Mouse (Mus musculus) CH12.LX (cell line): ENCODE results near the gene Bud13. TPM values are rescaled to one million over a fixed set of nuclear protein-coding genes. Genes with fewer than 3 reads are reported as not detected.
A peak's percentile ranks its signal among the peaks of the same experiment; 100 is the strongest.

Source experiments
- DNase-seq: peaks from one replicate; pipeline ENCODE4 v3.0.0-alpha.2; 2013; ENCODE audit errors: extremely low read depth
- H3K27ac ChIP-seq: 2 replicates; pipeline ENCODE4 v1.5.1; 2012; ENCODE audit warnings: low read depth, mild to moderate bottlenecking, control low read depth, moderate library complexity; ENCODE audit not compliant: insufficient read depth
- H3K27me3 ChIP-seq: replicated peaks from 2 replicates; pipeline ENCODE3; 2012; ENCODE audit warnings: inconsistent platforms
- H3K36me3 ChIP-seq, 2 experiments: replicated peaks in 1 of 2; 2 replicates each; pipeline versions ENCODE3 to v1.6.1; 2012; ENCODE audit warnings: inconsistent platforms in 1 of 2, low read length in 1 of 2, mild to moderate bottlenecking in 1 of 2, mixed read lengths in 1 of 2, moderate library complexity in 1 of 2; ENCODE audit not compliant: control insufficient read depth in 1 of 2, insufficient read depth in 1 of 2
- H3K4me1 ChIP-seq, 2 experiments: 2 replicates each; pipeline ENCODE4 v1.6.1; 2012; ENCODE audit warnings: inconsistent platforms in 1 of 2, moderate library complexity in 1 of 2; ENCODE audit not compliant: insufficient read depth in 2 of 2, control insufficient read depth in 1 of 2
- H3K4me2 ChIP-seq: 2 replicates; pipeline ENCODE4 v1.6.1; 2012; ENCODE audit warnings: low read depth, mild to moderate bottlenecking, control low read depth; ENCODE audit not compliant: poor library complexity, insufficient read depth, severe bottlenecking
- H3K4me3 ChIP-seq, 3 experiments: fragments of 150-350 bp in 1 of 3; sonication (generic) in 1 of 3; replicated peaks in 1 of 3; 2 replicates each; pipeline versions ENCODE3 to v1.5.1; 2011 to 2012; ENCODE audit warnings: low read depth in 2 of 3, low read length in 2 of 3, mild to moderate bottlenecking in 2 of 3, moderate library complexity in 2 of 3, control low read depth in 1 of 3, improper control_type of control experiment in 1 of 3, inconsistent platforms in 1 of 3, mixed read lengths in 1 of 3; ENCODE audit not compliant: poor library complexity in 1 of 3
- H3K79me2 ChIP-seq: replicated peaks from 2 replicates; pipeline ENCODE4 v1.6.1; 2012; ENCODE audit warnings: mild to moderate bottlenecking, moderate library complexity; ENCODE audit not compliant: control insufficient read depth, poor library complexity, insufficient read depth, severe bottlenecking; ENCODE audit errors: extremely low read depth
- H3K9ac ChIP-seq: 2 replicates; pipeline ENCODE4 v1.6.1; 2012; ENCODE audit warnings: low read depth, mild to moderate bottlenecking, control low read depth, moderate library complexity; ENCODE audit not compliant: insufficient read depth
- H3K9me3 ChIP-seq: replicated peaks from 2 replicates; pipeline ENCODE3; 2012; ENCODE audit warnings: low read length, inconsistent platforms, mixed read lengths
- BHLHE40 ChIP-seq: IDR thresholded peaks from 2 replicates; pipeline ENCODE4 v1.6.1; 2011; ENCODE audit warnings: mild to moderate bottlenecking, low read depth, low read length, improper control_type of control experiment
- CHD1 ChIP-seq: IDR thresholded peaks from 2 replicates; pipeline ENCODE4 v1.6.1; 2012; ENCODE audit warnings: low read depth, low read length, improper control_type of control experiment, inconsistent platforms
- CHD2 ChIP-seq: IDR thresholded peaks from 2 replicates; pipeline ENCODE4 v1.6.1; 2011; ENCODE audit warnings: low read length, improper control_type of control experiment
- CTCF ChIP-seq, 2 experiments: IDR thresholded peaks in 1 of 2; conservative IDR thresholded peaks in 1 of 2; 2 replicates each; pipeline ENCODE4 v1.5.1; 2011 to 2012; ENCODE audit warnings: low read depth in 2 of 2, low read length in 2 of 2, improper control_type of control experiment in 1 of 2, inconsistent platforms in 1 of 2, mild to moderate bottlenecking in 1 of 2, moderate library complexity in 1 of 2
- E2F4 ChIP-seq: IDR thresholded peaks from 2 replicates; pipeline ENCODE4 v1.6.1; 2011; ENCODE audit warnings: low read depth, low read length, improper control_type of control experiment; ENCODE audit not compliant: insufficient replicate concordance
- ELF1 ChIP-seq: IDR thresholded peaks from 2 replicates; pipeline ENCODE4 v1.6.1; 2014; ENCODE audit warnings: low read depth, mild to moderate bottlenecking, inconsistent platforms, low read length, improper control_type of control experiment
- EP300 ChIP-seq: IDR thresholded peaks from 2 replicates; pipeline ENCODE4 v1.6.1; 2011; ENCODE audit warnings: low read length, improper control_type of control experiment
- ETS1 ChIP-seq: conservative IDR thresholded peaks from 2 replicates; pipeline ENCODE4 v1.6.1; 2012; ENCODE audit warnings: low read depth, mild to moderate bottlenecking, inconsistent platforms, low read length, improper control_type of control experiment, moderate library complexity
- GABPA ChIP-seq: IDR thresholded peaks from 2 replicates; pipeline ENCODE4 v1.6.1; 2012; ENCODE audit warnings: low read depth, low read length, improper control_type of control experiment, inconsistent platforms; ENCODE audit not compliant: insufficient replicate concordance
- HCFC1 ChIP-seq: IDR thresholded peaks from 2 replicates; pipeline ENCODE4 v1.6.1; 2012; ENCODE audit warnings: low read depth, mild to moderate bottlenecking, inconsistent platforms, low read length, improper control_type of control experiment
- JUN ChIP-seq: IDR thresholded peaks from 2 replicates; pipeline ENCODE4 v1.6.1; 2011; ENCODE audit warnings: low read depth, mild to moderate bottlenecking, low read length, improper control_type of control experiment, moderate library complexity; ENCODE audit not compliant: insufficient read depth
- JUND ChIP-seq: conservative IDR thresholded peaks from 2 replicates; pipeline ENCODE4 v1.6.1; 2011; ENCODE audit warnings: low read depth, low read length, improper control_type of control experiment
- KAT2A ChIP-seq: IDR thresholded peaks from 2 replicates; pipeline ENCODE4 v1.6.1; 2012; ENCODE audit warnings: low read length, improper control_type of control experiment, inconsistent platforms; ENCODE audit not compliant: insufficient replicate concordance
- MAFK ChIP-seq: IDR thresholded peaks from 2 replicates; pipeline ENCODE4 v1.6.1; 2011; ENCODE audit warnings: low read length, improper control_type of control experiment; ENCODE audit not compliant: insufficient replicate concordance
- MAX ChIP-seq: IDR thresholded peaks from 2 replicates; pipeline ENCODE4 v1.6.1; 2011; ENCODE audit warnings: low read length, improper control_type of control experiment
- MAZ ChIP-seq: IDR thresholded peaks from 2 replicates; pipeline ENCODE4 v1.6.1; 2012; ENCODE audit warnings: low read depth, mild to moderate bottlenecking, inconsistent platforms, low read length, improper control_type of control experiment, moderate library complexity
- MEF2A ChIP-seq: IDR thresholded peaks from 2 replicates; pipeline ENCODE4 v1.6.1; 2014; ENCODE audit warnings: low read depth, mild to moderate bottlenecking, inconsistent platforms, low read length, improper control_type of control experiment, borderline replicate concordance
- MXI1 ChIP-seq: IDR thresholded peaks from 2 replicates; pipeline ENCODE4 v1.6.1; 2011; ENCODE audit warnings: mild to moderate bottlenecking, low read depth, low read length, improper control_type of control experiment
- MYC ChIP-seq: IDR thresholded peaks from 2 replicates; pipeline ENCODE4 v1.6.1; 2011; ENCODE audit warnings: low read depth, mild to moderate bottlenecking, improper control_type of control experiment, low read length
- NELFE ChIP-seq: IDR thresholded peaks from 2 replicates; pipeline ENCODE4 v1.6.1; 2011; ENCODE audit warnings: low read depth, low read length, improper control_type of control experiment
- NRF1 ChIP-seq: IDR thresholded peaks from 2 replicates; pipeline ENCODE4 v1.6.1; 2014; ENCODE audit warnings: low read depth, mild to moderate bottlenecking, inconsistent platforms, low read length, improper control_type of control experiment, moderate library complexity
- PAX5 ChIP-seq: IDR thresholded peaks from 2 replicates; pipeline ENCODE4 v1.6.1; 2012; ENCODE audit warnings: low read length, inconsistent platforms, mixed read lengths
- POLR2A ChIP-seq: IDR thresholded peaks from 2 replicates; pipeline ENCODE4 v1.6.1; 2011; ENCODE audit warnings: low read depth, mild to moderate bottlenecking, improper control_type of control experiment, low read length
- POLR2AphosphoS2 ChIP-seq: IDR thresholded peaks from 2 replicates; pipeline ENCODE4 v1.6.1; 2011; ENCODE audit warnings: low read depth, low read length, improper control_type of control experiment
- RAD21 ChIP-seq: IDR thresholded peaks from 2 replicates; pipeline ENCODE4 v1.6.1; 2011; ENCODE audit warnings: low read depth, mild to moderate bottlenecking, low read length, improper control_type of control experiment, moderate library complexity
- RCOR1 ChIP-seq: conservative IDR thresholded peaks from 2 replicates; pipeline ENCODE4 v1.6.1; 2012; ENCODE audit warnings: low read depth, mild to moderate bottlenecking, inconsistent platforms, low read length, improper control_type of control experiment
- SIN3A ChIP-seq: IDR thresholded peaks from 2 replicates; pipeline ENCODE4 v1.6.1; 2012; ENCODE audit warnings: low read length, improper control_type of control experiment, inconsistent platforms
- SMC3 ChIP-seq: IDR thresholded peaks from 2 replicates; pipeline ENCODE4 v1.6.1; 2011; ENCODE audit warnings: low read depth, low read length, improper control_type of control experiment
- TBP ChIP-seq: conservative IDR thresholded peaks from 2 replicates; pipeline ENCODE4 v1.6.1; 2011; ENCODE audit warnings: low read depth, low read length, improper control_type of control experiment
- TCF12 ChIP-seq: IDR thresholded peaks from 2 replicates; pipeline ENCODE4 v1.6.1; 2014; ENCODE audit warnings: low read depth, mild to moderate bottlenecking, inconsistent platforms, low read length, improper control_type of control experiment
- UBTF ChIP-seq: IDR thresholded peaks from 2 replicates; pipeline ENCODE4 v1.6.1; 2012; ENCODE audit warnings: low read depth, mild to moderate bottlenecking, inconsistent platforms, low read length, improper control_type of control experiment, moderate library complexity
- USF1 ChIP-seq: IDR thresholded peaks from 2 replicates; pipeline ENCODE4 v1.6.1; 2014; ENCODE audit warnings: low read depth, mild to moderate bottlenecking, inconsistent platforms, low read length, improper control_type of control experiment
- USF2 ChIP-seq: conservative IDR thresholded peaks from 2 replicates; pipeline ENCODE4 v1.6.1; 2011; ENCODE audit warnings: low read depth, low read length, improper control_type of control experiment
- ZC3H11A ChIP-seq: IDR thresholded peaks from 2 replicates; pipeline ENCODE4 v1.6.1; 2012; ENCODE audit warnings: low read depth, mild to moderate bottlenecking, inconsistent platforms, low read length, improper control_type of control experiment
- ZKSCAN1 ChIP-seq: IDR thresholded peaks from 2 replicates; pipeline ENCODE4 v1.6.1; 2012; ENCODE audit warnings: low read depth, inconsistent platforms, low read length, improper control_type of control experiment, borderline replicate concordance
- ZMIZ1 ChIP-seq: IDR thresholded peaks from 2 replicates; pipeline ENCODE4 v1.6.1; 2012; ENCODE audit warnings: low read depth, mild to moderate bottlenecking, inconsistent platforms, low read length, improper control_type of control experiment
- ZNF384 ChIP-seq: IDR thresholded peaks from 2 replicates; pipeline ENCODE4 v1.6.1; 2012; ENCODE audit warnings: low read depth, low read length, improper control_type of control experiment, inconsistent platforms
- dilution Hi-C: fragments of 300-500 bp; cut with MboI; formaldehyde crosslinking; loops from 2 replicates; pipeline ENCODE4 v1.14.3; 2020; ENCODE audit warnings: low sequenced_read_pairs; ENCODE audit not compliant: extremely low pct_unique_long_range_greater_than_20kb, extremely low pct_ligation_motif_present
- in situ Hi-C: fragments of 300-500 bp; cut with MboI; formaldehyde crosslinking; loops from 3 replicates; pipeline ENCODE4 v1.14.3; 2019; ENCODE audit warnings: low sequenced_read_pairs, low pct_ligation_motif_present, low pct_unique_long_range_greater_than_20kb, mixed read lengths
- polyA plus RNA-seq: library from polyadenylated mRNA; unstranded; fragments of >175 nt; gene quantifications from 2 replicates; pipeline ENCODE4 v1.2.1, GENCODE M21; 2012; ENCODE audit warnings: low read depth; ENCODE audit not compliant: insufficient read length
- total RNA-seq, 2 experiments: library from RNA; depleted of rRNA; stranded (reverse); fragments of 300-350 nt in 1 of 2; fragments of >200 nt in 1 of 2; gene quantifications; 2 replicates each; pipeline ENCODE4 v1.2.3; 2012 to 2014

Bud13 gene
- total RNA-seq (2012; rRNA removed) (15.9 and 18.8 TPM in 2 replicates), total RNA-seq (2014; rRNA removed) (13.5 and 14.4 TPM in 2 replicates), polyA plus RNA-seq (28.1 and 32.5 TPM in 2 replicates)

GRCm38 (mm10) chr9:46282631-46283436, at the start of gene Bud13:
Gene Bud13, plus strand, starts transcription at chr9:46283008.
- H3K4me2 ChIP-seq: peak within 1 kb of the TSS; percentile 86
- peak; percentile 92 for DNase-seq
- H3K27me3 ChIP-seq: no peaks in the 10 kb centered on the region
- H3K9me3 ChIP-seq: no peaks in the 10 kb centered on the region
- H3K27ac ChIP-seq: peak within 1 kb of the TSS; percentile 83
- dilution Hi-C loops: no loop called here
- peaks cover 20% of the 10 kb centered on the region for H3K79me2 ChIP-seq
- in situ Hi-C loops: no loop called here
- peak within 1 kb of the TSS; percentile 92 to 96 (median 94) for H3K4me3 ChIP-seq
- H3K4me1 ChIP-seq: peaks cover 5 to 24% of the 10 kb centered on the region in 2 experiments; a peak in 3 of 4 replicates
- H3K36me3 ChIP-seq: peaks cover 49 to 62% of the 10 kb centered on the region in 2 experiments
- peak within 1 kb of the TSS; percentile 88 for H3K9ac ChIP-seq
- TF ChIP-seq RAD21 (no peak; the same call in 1 of the 2 replicates), POLR2A (peak; percentile 92), NRF1 (peak; percentile 36), BHLHE40 (no peak), MYC (peak; percentile 81), KAT2A (peak; percentile 53; the same call in 1 of the 2 replicates), TBP (peak; percentile 78; the same call in 1 of the 2 replicates), UBTF (peak; percentile 77; the same call in 1 of the 2 replicates), EP300 (peak; percentile 35; the same call in 1 of the 2 replicates), USF1 (no peak), CHD1 (no peak; the same call in 1 of the 2 replicates), JUND (peak; percentile 43), USF2 (no peak), GABPA (no peak), MEF2A (0 out of 2 replicates have a peak, but pooled peaks have one; percentile 29), MAFK (0 out of 2 replicates have a peak, but pooled peaks have one; percentile 5), SMC3 (no peak; the same call in 1 of the 2 replicates), ELF1 (peak; percentile 86), ZMIZ1 (peak; percentile 74; the same call in 1 of the 2 replicates), RCOR1 (no peak), E2F4 (0 out of 2 replicates have a peak, but pooled peaks have one; percentile 44), ETS1 (peak; percentile 38), JUN (no peak), TCF12 (peak; percentile 84), POLR2AphosphoS2 (peak; percentile 78), MAX (peak; percentile 47; the same call in 1 of the 2 replicates), MAZ (peak; percentile 80), HCFC1 (peak; percentile 85), ZC3H11A (no peak), MXI1 (peak; percentile 83), PAX5 (no peak), SIN3A (peak; percentile 85), ZKSCAN1 (no peak), ZNF384 (no peak; the same call in 1 of the 2 replicates), CHD2 (peak; percentile 8; the same call in 1 of the 2 replicates), CTCF (conservative IDR thresholded peaks at IDR 0.05 in 1 of 2, IDR thresholded peaks at IDR 0.05 in 1 of 2; ENCODE audit: low read depth in 2 of 2, low read length in 2 of 2) (peak; percentile 57 to 69; a peak in 3 of 4 replicates), NELFE (peak; percentile 89)
